Mouse (Mus musculus) left cerebral cortex, adult 9 months (tissue): Measurements from ENCODE around the gene Ttc7b.

Source experiments
- DNase-seq, 2 experiments: peaks; one replicate each; pipeline ENCODE4 v3.0.0; 2022; ENCODE audit warnings: low spot score in 2 of 2

Ttc7b gene

DNA sequence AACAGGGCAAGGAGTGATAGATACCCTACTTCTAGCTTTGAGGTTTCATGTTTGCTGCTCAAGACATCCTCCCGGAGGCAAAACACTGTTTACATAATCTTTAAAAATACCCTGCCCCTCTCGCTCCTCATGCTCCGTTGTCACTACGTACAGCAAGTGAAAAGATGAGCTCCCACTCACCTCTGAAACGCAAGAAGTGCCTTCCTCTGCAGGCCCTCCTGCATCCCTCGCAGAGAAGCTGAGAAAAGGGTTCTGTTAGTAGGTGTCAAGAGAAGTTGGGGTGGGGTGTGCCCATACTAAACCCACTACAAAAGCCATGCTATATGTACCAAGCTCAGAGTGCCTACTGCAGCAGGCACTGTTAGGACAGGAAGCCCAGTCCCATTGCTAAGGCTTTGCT, 138.7 kb downstream of the Ttc7b start:
- DNase-seq: peak in 1 of 2 experiments; percentile 64

DNA sequence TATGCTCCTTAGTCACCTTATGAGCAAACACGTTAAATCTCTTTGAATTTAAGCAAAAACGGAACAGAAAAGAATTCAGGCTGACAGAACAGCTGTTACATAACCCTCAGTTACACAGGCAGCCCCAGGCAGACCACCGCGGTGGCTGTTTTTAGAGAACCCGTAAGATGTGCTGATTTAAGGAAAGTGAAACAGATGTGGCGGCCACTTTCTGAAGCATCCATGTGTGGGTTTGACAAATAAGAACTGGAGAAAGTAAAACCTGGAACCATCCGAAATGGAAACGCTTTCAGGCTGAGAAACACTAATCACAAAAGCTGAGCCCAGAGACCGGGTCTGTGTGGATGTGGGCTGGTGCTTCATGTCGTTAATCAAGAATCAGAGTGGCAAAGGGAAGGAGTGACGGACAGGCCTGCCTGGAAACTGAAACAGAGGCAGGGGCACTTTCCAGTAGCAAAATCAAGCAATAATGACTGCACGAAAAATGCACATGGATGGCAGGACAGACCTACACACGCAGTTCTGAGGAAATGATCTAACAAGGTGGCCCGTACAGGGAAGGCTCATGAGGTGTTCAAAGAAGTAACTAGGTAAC, 139.8 kb downstream of the Ttc7b start:
- peak in 1 of 2 experiments; percentile 43 for DNase-seq

DNA sequence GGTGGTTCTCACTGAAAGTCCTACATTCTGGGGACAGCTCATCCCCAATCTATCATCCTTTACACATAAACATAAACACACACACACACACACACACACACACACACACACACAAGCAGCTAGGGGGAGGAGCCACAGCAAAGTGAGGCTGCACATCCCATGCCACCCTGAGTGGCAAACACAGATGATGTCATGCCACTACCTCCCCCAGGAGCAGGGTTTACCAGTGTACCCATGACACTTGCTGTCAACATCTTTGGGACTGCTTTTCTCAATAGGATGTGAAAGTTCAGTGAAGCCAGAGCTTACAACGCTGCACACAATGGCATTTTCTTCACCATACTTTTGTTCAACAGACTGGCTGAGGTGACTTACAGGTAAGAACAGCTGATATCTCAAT, 140.8 kb downstream of the Ttc7b start:
- no peak for DNase-seq

DNA sequence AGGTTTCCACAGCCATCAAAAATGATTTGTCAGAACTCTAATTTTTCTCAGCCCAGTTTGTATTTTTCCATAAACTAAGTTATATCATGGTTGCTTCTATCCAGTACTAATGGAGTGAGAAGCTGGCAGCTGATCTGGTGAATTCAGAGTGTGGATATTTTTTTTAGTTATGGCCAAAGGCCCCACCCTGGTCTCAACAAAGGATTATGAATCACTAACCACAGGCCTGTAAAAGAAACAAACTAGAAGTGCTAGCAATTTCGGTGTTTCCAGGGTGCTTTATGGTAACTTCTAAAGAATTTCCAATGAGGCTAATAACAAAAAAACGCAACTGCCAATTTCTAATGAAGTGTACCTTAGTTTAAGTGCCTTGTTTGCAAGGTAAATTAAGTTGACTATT, 142.4 kb downstream of the Ttc7b start:
- no peak for DNase-seq

DNA sequence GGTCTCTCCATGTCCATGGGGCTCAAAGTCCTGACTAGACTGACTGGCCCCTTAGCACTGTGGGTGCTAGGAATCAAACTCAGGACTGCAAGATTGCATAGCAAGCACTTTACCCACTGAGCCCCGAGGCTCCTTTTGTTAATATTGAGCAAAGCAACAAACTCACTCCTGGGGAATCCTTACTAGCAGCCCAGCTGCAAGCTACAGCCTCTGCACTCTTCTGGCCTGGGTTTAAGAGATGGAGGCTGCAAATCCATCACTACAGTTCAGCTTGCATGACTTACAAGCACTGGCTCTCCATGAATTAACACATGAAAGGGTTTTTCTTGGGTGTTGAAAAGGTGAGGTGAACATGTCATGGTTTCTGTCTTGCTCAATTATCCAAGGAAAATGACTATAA, 142.8 kb downstream of the Ttc7b start:
- DNase-seq: no peak

DNA sequence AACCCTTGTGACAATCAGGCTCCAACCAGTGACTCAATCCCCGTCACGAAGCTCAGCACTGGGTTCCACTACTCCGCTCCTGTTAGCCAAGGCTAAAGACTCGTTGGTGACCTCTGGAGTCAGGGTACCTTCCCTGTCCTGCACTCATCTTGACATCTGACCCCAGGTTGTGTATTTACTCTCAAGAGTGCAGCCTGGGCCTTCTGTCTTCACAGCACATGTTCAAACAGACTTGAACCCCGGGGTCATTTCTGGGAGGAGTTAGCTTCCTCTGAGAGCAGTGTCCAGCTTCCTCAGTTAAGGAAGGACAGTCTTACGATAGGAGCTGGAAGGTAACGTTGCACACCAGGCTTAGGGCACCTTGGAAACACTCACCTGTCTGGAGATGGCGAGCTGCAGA, 144.8 kb downstream of the Ttc7b start:
- no peak for DNase-seq

DNA sequence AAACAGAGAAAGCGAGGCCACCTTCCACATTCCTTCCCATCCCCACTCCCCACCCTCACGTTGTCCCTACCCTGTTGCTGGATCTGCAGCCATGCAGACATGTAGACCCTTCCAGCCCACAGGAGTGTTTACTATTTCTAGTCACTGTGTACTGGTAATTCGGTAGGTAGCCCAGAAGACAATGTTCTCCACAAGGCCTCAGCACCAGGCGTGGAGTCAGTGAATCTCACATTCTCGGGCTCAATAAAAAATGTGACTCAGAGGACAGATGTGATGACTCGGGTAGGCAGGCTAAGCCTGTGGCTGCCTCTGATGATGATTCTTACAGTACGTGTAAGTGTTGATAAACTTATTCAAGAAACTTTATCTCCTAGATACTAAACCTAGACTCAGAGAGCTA, 147.8 kb downstream of the Ttc7b start:
- no peak for DNase-seq

DNA sequence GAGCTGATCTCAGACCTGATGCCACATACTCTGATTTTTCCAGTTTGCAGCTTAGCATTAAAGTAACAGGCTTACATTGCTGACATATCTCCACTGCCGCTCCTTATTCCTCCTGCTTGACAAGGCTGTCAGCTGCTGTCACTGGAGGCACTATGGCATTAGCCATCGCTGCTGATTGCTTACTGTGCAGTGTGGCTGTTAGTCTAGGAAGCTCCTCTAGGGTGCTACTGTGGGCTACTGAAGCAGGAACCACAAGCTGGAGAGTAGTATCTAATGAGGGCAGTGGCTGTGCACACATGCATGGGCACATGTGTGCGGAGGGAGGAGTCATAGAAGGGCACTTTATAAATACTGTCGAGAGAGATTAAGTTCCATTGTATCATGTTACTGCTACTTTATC, 148.6 kb downstream of the Ttc7b start:
- DNase-seq: no peak

DNA sequence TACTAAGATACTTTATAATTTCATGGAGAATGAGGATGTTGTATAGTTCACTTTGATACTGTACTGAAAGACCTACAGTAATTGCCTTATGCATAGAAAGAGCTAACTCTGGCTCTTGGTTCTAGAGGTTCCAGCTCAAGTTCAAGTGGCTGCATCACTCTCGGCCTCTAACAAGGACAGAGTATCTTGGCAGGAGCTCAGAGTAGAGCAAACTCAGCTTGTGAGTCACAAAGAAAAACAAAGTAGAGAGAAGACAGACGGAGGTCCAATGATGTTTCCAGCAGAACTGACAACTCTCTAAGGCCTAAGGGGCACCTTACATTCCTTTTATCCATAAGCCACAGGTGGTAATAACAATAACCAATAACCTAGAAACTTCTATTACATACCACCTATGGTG, 150.8 kb downstream of the Ttc7b start:
- DNase-seq: no peak

DNA sequence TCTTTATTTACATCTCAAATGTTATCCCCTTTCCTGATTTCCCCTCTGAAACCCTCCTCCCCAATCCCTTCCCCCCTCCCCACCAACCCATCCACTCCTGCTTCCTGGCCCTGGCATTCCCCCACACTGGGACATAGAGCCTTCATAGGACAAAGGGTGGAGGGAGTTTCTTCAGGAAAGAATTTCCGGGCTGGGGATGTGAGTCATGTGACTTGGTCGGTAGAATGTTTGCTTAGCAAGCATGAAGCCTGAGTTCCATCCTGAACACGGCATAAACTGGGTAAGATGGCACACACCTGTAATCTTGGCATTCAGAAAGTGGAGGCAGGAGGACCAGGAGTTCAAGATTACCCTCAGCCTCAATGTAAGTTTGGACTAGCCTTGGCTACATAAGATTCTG, 151.4 kb downstream of the Ttc7b start:
- DNase-seq: no peak

DNA sequence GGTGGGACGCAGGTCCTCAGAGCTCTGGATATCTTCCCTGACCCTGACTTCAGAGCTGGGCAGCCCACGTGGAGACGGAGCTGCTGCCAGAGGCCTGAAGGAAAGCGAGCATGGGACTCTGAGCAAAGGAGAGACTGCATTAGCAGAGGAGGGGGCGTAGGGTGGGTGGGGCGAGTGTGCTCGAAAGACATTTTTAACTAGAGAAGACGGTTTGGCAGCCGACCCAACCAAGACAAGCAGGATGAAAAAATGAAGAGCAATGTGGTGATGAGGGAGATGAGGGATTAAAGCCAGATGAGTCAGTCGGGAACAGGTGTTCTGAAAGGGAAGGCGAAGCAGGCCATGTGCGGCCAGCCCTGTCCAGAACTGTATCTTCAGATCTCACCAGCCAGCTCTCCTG, 159.3 kb downstream of the Ttc7b start:
- peak in 1 of 2 experiments; percentile 85 for DNase-seq

DNA sequence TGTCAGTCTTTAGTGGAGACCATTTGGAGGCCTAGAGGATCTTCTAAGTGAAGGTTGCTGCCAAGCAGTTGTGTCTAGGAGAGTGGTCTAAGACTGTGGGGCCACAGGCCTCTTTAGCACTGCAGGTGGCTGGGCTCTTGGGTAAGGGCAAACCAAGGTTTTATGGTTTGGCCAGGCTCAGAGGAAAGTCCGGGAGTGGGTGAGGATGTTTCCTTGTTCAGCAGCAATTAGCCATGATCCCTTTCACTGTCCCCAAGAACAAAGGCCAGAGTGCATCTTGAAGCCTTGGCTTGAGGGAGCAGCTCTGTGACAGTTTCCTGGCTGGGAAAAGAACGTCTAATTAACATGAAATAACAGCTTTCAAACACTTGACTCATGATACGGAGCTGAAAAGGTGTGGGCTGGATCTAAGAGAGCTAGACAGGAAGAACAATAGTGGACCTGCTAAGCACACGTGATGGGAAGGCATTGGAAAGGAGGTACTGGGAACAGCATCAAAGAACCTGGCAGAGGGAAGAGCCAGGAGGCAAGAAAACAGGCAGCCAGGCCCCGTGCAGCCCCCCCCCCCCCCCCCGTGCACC, 162.5 kb downstream of the Ttc7b start:
- DNase-seq: no peak

DNA sequence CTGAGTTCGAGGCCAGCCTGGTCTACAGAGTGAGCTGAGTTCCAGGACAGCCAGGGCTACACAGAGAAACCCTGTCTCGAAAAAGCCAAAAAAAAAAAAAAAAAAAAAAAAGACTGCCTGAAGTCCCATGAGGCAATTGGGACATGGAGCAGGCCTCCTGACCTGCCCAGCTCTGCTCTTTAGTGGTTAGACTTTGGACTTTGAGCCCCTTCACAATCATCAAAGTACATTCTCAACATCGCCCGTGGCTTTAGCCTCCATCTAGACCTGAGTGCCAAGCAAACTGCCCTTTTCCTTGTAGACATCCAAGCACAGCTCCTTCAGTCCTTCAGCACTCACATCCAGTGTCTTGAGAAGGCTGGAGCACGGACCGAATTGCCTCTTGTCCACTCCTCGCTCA, 164.2 kb downstream of the Ttc7b start:
- no peak for DNase-seq

DNA sequence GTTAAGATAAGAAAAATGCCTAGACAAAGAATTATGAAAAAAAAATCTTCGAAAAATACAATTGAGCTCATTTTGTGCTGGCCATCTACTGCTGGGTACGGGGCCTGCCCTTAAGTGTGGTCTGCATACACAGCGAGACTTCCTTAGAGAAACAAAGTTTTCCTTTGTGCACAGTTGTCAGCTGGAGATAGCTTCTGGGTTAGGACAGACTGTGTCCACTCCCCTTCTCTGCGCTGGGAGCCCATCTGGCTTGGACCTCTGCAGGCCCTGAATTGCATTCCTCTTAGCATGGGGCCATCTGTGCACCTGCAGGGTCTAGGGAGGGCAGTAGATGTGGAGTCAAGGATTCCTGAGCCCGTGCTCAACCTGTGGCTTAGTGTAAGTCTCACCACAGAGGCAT, 165.1 kb downstream of the Ttc7b start:
- DNase-seq: no peak

DNA sequence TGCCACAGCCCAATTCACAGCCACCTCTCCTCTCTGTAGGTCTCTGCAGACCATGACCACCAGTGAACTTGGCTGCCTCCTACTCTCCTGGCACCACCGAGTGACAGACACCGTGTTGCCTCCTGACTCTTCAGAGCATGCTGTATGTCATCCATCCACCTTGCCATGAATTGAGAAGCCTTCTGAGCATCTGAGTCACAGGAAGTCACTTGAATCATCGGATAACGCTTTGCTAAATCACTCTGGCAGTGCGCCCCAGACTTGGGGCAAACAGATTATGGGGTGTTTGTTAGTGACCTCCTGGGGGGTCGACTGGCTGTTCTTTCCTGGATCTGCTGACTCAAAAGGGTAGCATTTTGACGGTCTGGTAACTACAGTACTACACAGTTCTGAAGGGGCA, 166.7 kb downstream of the Ttc7b start:
- DNase-seq: no peak

DNA sequence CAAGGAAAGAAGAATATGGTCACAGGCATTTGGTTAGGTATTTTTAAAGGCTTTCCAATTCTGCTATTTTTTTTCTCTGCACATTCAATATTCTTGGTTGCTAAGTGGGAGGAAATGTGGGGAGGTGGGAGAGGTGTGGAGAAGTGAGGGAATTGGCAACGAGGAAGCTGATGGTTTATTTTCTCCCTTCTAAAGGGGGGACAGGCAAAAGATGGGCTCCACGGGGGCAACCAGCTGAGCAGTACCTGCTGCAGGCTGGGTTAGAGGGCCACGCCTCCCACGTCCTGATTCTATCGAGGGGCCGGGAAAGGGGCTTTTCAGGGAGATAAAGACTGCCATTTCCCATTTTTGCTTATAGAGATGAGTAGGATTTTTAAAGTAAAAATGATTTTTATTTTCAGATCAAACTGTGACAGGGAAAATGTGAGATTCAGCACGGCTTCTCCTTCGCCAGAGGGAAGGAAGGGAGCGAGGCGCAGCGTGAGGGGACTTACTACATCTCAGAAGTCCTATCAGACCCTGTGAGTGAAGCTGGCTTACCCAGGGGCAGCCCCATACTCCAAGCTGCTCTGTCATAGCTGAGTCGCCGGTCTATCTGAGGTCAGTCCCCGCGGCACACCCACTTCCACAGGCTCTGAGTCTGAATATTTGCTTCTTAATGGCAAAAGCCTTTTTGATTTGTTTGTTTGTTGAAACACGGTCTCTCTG, 167.4 kb downstream of the Ttc7b start:
- DNase-seq: peak in 1 of 2 experiments; percentile 61

DNA sequence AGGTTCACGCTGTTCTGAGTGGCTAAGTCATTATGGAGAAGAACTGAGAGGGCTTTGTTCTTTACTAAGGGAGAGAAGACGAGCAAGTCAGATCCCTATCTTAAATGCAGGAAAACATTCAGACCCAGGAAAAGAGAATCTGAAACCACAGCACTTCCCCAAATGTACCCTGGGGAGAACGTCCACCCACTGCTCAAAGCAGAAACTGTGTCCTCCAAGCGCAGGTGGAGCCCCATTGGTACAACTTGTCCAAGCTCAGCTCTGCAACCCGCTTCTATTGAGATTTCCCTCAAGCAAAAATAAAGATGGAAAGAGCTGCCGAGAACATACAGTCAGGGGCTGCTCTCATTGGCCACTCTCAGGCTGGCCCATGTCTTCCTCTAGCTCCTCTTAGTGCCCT, 168.5 kb downstream of the Ttc7b start:
- no peak for DNase-seq

DNA sequence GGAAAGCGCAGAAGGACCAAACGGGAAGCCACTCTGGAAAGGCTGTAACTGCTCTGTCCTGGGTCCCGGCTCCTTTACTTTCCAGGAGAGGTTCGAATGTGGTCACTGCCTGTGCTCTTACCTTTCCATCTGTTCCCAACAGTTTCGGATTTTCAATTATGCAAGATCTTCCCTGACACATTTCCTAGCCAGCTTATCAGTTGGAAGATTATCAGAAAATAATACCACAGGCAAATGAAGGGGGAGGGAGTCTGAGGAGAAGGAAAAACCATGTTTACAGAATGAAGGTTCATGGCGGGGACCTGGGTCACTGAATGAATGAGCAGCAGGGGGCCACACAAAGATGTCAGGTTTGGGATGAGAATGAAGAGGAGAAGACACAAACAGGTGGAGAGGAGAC, 177.1 kb downstream of the Ttc7b start:
- no peak for DNase-seq

DNA sequence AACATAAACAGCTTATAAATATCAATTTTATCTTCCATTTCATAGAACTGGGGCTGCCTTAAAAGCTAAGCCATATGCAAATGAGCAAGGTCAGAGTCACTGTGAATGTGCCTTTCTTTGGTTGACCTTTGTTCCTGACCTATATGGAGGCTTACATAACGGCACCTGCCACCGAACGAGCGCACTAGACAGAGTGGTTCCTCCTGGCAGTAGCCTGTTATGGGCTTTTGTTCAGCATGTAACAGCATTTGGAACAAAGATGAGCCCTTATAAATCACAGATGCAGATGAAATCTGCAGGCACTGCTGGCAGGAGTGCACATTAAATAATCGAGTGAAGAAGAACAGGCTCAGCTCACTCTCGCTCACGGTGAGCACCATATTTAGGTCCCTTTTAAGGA, 179.0 kb downstream of the Ttc7b start:
- DNase-seq: no peak

DNA sequence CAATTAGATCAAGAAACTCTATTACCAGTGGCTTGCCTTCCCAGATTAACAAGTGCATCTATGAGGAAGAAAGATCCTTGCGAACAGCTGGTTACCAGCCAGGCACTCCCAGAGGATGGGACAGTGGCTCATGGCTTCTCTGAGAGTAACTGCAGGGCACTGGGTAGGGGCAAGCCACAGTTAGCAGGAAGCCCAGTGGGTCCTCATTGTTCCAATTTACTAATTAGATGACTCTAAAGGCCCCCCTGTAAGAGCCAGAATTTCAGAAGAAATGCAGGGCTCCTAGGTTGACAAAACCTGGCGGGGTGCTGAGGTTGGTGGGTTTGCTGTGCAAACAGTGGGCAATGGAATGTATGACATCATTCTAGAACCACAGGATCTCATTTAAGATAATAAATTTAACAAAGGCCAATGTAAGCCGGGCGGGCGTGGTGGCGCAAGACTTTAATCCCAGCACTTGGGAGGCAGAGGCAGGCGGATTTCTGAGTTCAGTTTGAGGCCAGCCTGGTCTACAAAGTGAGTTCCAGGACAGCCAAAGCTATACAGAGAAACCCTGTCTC, 179.6 kb downstream of the Ttc7b start:
- DNase-seq: no peak

DNA sequence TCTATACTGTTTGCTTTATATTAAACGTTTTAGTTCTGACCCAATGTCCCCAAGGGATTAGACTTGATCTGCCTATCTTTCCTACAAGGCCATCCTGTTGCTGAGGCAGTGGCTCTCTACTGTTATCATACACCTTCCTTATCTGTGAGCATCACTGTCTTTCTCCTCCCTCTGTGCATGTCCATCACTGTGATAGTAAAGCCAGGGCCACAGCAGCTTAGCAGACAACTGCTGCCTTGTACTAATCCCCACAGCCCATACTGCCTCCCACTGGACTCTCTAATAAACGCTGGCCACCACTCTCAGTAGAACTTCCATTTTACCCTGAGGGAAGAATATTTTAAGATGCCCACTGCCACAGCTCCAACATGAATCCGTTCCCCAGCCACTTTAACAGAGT, 182.6 kb downstream of the Ttc7b start:
- DNase-seq: no peak

DNA sequence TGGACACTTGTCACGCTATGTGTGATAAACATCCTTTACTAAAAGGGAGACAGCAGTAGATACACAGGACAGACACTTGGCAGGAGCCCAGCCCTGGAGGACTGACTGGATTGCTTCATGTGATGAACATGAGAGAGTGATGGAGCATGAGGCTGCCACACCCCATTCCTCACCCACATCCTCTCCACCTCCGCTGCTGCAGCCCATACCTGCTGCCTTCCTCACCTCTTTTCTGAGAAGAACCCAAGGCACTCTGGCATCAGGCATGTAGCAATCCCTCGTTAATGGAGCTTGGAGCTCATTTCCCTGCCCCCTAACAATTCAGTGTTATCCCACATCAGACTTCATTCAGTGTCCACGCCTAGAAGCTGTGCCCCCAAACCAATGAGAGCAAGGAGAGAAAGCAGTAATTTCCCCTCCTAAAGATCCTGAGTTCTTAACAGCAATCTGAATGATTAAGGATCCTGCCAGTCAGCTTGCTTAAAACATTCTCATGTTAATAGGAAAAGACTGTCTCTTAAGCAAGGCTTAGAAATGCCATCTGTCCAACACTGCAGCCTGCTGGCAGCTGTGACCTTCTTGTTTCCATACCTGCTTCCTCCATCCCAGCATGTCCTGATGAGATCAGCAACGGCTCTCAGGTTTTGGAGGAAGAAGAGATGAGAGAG, 183.1 kb downstream of the Ttc7b start:
- no peak for DNase-seq

DNA sequence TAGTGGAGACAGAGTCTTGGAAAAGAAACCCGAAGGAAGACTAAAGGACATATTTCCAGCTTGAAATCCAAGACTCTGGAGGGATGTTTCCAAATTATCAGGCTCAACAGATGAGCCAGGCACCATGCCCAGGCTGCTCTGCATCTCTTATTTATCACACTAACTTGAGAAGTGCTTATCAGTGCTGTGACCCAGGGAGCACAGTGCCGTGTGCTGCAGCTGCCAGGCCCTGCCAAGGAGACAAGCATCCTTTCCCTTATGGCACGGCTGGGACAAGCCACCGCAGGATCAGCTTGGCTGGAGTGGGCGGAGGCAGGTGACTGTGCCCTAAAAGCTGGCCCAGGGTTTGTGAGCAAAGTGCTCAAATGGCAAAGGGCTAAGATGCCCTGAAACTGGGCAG, 184.4 kb downstream of the Ttc7b start:
- DNase-seq: no peak
